Mouse (Mus musculus) midbrain, embryonic 11.5 days (tissue): ENCODE measurements at regions not wholly inside any gene's neighbourhood (a gene's known extent, or its start where the extent isn't known, plus 50 kb on each side); places are given as distances from the start of the nearest gene placed in this dataset.

ENCODE experiments used
- ATAC-seq: fragments of 200-750 bp; cut with Nextera tagmentation; 2 replicates; pipeline ENCODE4 v1.8.0; 2017; ENCODE audit warnings: moderate TSS enrichment, moderate library complexity; ENCODE audit not compliant: low FRiP score
- DNase-seq: peaks from one replicate; pipeline ENCODE4 v3.0.0; 2015; ENCODE audit warnings: low spot score; ENCODE audit errors: missing footprints
- H3K27ac ChIP-seq: fragments of 300-500 bp; sonication (generic); 2 replicates; pipeline ENCODE4 v1.5.1; 2014; ENCODE audit warnings: low read depth, low read length
- H3K27me3 ChIP-seq: fragments of 300-500 bp; sonication (generic); 2 replicates; pipeline ENCODE4 v1.6.1; 2014; ENCODE audit warnings: mild to moderate bottlenecking, low read length, moderate library complexity, mixed read lengths; ENCODE audit not compliant: control insufficient read depth, insufficient read depth
- H3K36me3 ChIP-seq: fragments of 300-500 bp; sonication (generic); 2 replicates; pipeline ENCODE4 v1.6.1; 2014; ENCODE audit warnings: mild to moderate bottlenecking, low read length, moderate library complexity, mixed read lengths; ENCODE audit not compliant: control insufficient read depth, insufficient read depth
- H3K4me1 ChIP-seq: fragments of 300-500 bp; sonication (generic); 2 replicates; pipeline ENCODE4 v1.6.1; 2014; ENCODE audit warnings: low read length; ENCODE audit not compliant: control insufficient read depth, insufficient read depth
- H3K4me2 ChIP-seq: fragments of 300-500 bp; sonication (generic); 2 replicates; pipeline ENCODE4 v1.6.1; 2014; ENCODE audit warnings: mild to moderate bottlenecking, moderate library complexity
- H3K4me3 ChIP-seq: fragments of 300-500 bp; sonication (generic); 2 replicates; pipeline ENCODE4 v1.5.1; 2014; ENCODE audit warnings: low read depth, low read length
- H3K9ac ChIP-seq: fragments of 300-500 bp; sonication (generic); 2 replicates; pipeline ENCODE4 v1.6.1; 2014; ENCODE audit warnings: low read length
- H3K9me3 ChIP-seq: fragments of 300-500 bp; sonication (generic); 2 replicates; pipeline ENCODE4 v1.6.1; 2016; ENCODE audit warnings: low read length; ENCODE audit not compliant: control insufficient read depth
- WGBS: fragments of 180-500 bp; shearing (Covaris S2); extraction: QIAGEN DNeasy Blood & Tissue Kit; methylation state at CpG from one replicate; pipeline ENCODE4 v1.1.7; 2014; 5-methylcytosine and 5-hydroxymethylcytosine counted together

DNA sequence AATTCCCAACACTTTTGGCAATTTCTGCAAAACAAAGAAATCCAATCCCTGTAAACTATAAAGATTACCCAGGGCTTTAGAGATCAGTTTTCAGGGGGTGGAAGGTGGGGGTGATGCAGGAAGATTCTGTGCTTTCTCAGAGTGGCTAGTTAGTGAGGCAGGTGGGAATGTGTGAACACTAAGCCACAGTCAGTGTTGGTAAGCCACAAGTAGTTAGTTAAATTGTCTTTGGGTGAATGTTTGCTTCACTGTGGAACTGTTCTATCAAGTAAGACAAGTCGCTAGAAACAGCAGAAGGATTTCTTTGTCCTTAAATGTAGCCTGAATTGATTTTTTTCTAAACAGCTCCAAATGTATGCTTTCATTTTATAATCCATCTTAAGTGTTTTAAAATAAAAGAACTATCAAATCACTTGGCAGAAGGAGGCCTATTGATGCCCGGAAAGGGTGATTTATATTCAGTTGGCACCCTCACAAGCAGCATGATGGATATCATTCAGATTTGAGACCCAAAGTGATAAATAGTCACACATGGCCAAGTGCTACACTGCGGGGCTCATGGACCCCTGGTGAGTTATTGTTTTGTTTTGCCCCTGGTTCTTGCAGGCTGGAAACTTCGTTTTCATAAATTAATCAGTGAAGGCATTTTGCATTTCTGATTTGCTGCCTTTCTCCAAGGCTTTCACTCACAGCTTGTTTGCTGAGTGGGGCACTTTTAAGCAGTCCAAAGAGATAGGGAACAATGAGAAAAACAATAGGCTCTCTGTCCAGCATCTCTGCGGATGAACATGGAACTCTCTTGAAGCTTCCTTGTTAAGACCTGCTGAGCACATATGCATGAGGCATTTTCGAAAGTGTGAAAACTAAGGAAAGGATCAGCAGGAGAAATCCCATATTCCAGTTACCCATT lies 325.4 kb downstream of the 4933405O20Rik start:
- Histone ChIP-seq H3K27ac (no peak overlapping the region), H3K4me1 (no peaks in the 10 kb centered on the region), H3K4me3 (no peak overlapping the region), H3K9ac (no peak overlapping the region), H3K27me3 (no peaks in the 10 kb centered on the region), H3K9me3 (no peaks in the 10 kb centered on the region), H3K4me2 (no peak overlapping the region), H3K36me3 (no peaks in the 10 kb centered on the region)
- ATAC-seq (no peak), DNase-seq (no peak)
- 47% methylated on average over 6 of the region's 6 CpGs for WGBS

DNA sequence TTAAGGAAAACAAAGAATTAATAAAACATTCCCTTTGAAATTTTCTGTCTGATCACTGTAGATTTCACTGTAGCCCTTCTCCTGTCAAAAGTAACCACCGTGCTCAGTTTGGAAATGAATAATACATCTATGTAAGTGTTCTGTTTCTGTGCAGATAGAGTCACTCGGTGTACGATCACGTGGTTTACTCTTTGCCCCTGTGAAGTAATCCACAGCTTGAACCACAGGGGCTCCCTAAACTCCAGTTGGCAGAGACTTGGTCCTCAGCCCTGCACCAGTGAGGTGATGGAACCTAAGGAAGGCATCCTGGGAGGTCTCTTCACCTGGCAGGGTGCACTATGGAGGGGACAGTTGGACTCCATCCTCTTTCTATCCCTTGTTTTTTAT lies 326.0 kb downstream of the 4933405O20Rik start:
- Histone ChIP-seq H3K36me3 (no peaks in the 10 kb centered on the region), H3K4me3 (no peak overlapping the region), H3K27ac (no peak overlapping the region), H3K4me1 (no peaks in the 10 kb centered on the region), H3K27me3 (no peaks in the 10 kb centered on the region), H3K9ac (no peak overlapping the region), H3K4me2 (no peak overlapping the region), H3K9me3 (no peaks in the 10 kb centered on the region)
- DNase-seq (no peak), ATAC-seq (peak; percentile 22; the same call in 1 of the 2 replicates)
- WGBS: 83% methylated on average over 4 of the region's 4 CpGs
